Mouse (Mus musculus) ES-E14 (cell line): Measurements from ENCODE around the gene Rabep1. TPM values are rescaled to one million over a fixed set of nuclear protein-coding genes. Genes with fewer than 3 reads are reported as not detected.
A peak's percentile ranks its signal among the peaks of the same experiment; 100 is the strongest.

Experiments
- DNase-seq: peaks from one replicate; pipeline ENCODE4 v3.0.0-alpha.2; 2013; ENCODE audit warnings: low read depth, low spot score
- H3K27ac ChIP-seq: 2 replicates; pipeline ENCODE4 v1.5.1; 2012; ENCODE audit warnings: low read depth, mild to moderate bottlenecking, low read length, moderate library complexity, mixed read lengths; ENCODE audit not compliant: poor library complexity, insufficient read depth, severe bottlenecking
- H3K36me3 ChIP-seq: 2 replicates; pipeline ENCODE4 v1.6.1; 2012; ENCODE audit warnings: mild to moderate bottlenecking, low read length, moderate library complexity, mixed read lengths; ENCODE audit not compliant: control insufficient read depth, poor library complexity, insufficient read depth, severe bottlenecking
- H3K4me1 ChIP-seq, 2 experiments: fragments of 150-350 bp in 1 of 2; sonication (generic) in 1 of 2; 2 replicates each; pipeline ENCODE4 v1.6.1; 2012; ENCODE audit warnings: low read length in 2 of 2, mild to moderate bottlenecking in 1 of 2, mixed read lengths in 1 of 2; ENCODE audit not compliant: control insufficient read depth in 2 of 2, insufficient read depth in 2 of 2, poor library complexity in 1 of 2
- H3K4me3 ChIP-seq, 2 experiments: fragments of 150-350 bp in 1 of 2; sonication (generic) in 1 of 2; 2 replicates each; pipeline ENCODE4 v1.5.1; 2012; ENCODE audit warnings: low read length in 2 of 2, low read depth in 1 of 2, mild to moderate bottlenecking in 1 of 2, mixed read lengths in 1 of 2; ENCODE audit not compliant: insufficient read depth in 1 of 2, poor library complexity in 1 of 2, severe bottlenecking in 1 of 2
- H3K9ac ChIP-seq: 2 replicates; pipeline ENCODE4 v1.6.1; 2012; ENCODE audit warnings: low read depth, mild to moderate bottlenecking, low read length, mixed read lengths; ENCODE audit not compliant: poor library complexity, insufficient read depth, severe bottlenecking
- H3K9me3 ChIP-seq: fragments of 150-350 bp; sonication (generic); 2 replicates; pipeline ENCODE4 v1.6.1; 2012; ENCODE audit warnings: low read depth, mild to moderate bottlenecking, low read length; ENCODE audit not compliant: control insufficient read depth, insufficient read depth
- CHD2 ChIP-seq: IDR thresholded peaks from 2 replicates; pipeline ENCODE4 v1.6.1; 2014; ENCODE audit warnings: mild to moderate bottlenecking, low read depth, low read length, inconsistent platforms
- HCFC1 ChIP-seq: IDR thresholded peaks from 2 replicates; pipeline ENCODE4 v1.6.1; 2012; ENCODE audit warnings: low read length, inconsistent platforms, borderline replicate concordance; ENCODE audit not compliant: insufficient read depth
- MAFK ChIP-seq: IDR thresholded peaks from 2 replicates; pipeline ENCODE4 v1.6.1; 2014; ENCODE audit warnings: mild to moderate bottlenecking, low read depth, low read length, inconsistent platforms; ENCODE audit not compliant: insufficient read depth
- ZC3H11A ChIP-seq: IDR thresholded peaks from 2 replicates; pipeline ENCODE4 v1.6.1; 2012; ENCODE audit warnings: low read depth, mild to moderate bottlenecking, inconsistent platforms, low read length, borderline replicate concordance
- ZNF384 ChIP-seq: IDR thresholded peaks from 2 replicates; pipeline ENCODE4 v1.6.1; 2012; ENCODE audit warnings: low read depth, low read length, inconsistent platforms
- in situ Hi-C, 2 experiments: fragments of 600-800 bp; cut with MboI; formaldehyde crosslinking; loops; one replicate each; pipeline ENCODE4 v1.15.1; 2025; ENCODE audit warnings: low sequenced_read_pairs in 2 of 2, inconsistent platforms in 1 of 2; ENCODE audit not compliant: unreplicated experiment in 2 of 2
- total RNA-seq: library from RNA; depleted of rRNA; stranded (reverse); fragments of 300-350 nt; gene quantifications from 2 replicates; pipeline ENCODE4 v1.2.3, GENCODE M21; 2012

The Rabep1 gene
- total RNA-seq, 1 experiment: 38.8 TPM

DNA sequence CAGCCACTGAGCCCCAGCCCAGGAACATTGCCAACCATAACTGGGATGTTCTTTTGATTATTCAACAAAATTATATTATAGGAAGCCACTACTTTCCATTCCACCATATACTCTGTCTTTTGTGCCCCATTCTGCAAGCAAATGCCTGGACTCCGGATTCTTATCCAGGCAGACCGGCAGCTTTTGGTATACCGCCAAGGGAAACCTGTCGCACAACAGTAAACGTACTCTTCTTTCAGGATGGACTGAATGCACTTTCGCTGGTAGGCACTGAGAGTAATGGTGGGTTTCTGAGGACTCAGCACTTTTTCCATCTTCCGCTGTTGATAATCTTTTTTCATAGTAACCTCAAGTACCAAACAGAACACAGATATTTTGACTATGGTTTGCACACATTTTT is 99.1 kb downstream of the Rabep1 start:
- Histone ChIP-seq H3K4me1 (no peaks in the 10 kb centered on the region), H3K36me3 (peaks cover 40% of the 10 kb centered on the region), H3K4me3 (no peak overlapping the region), H3K9me3 (no peaks in the 10 kb centered on the region), H3K9ac (no peak overlapping the region), H3K27ac (no peak overlapping the region)
- DNase-seq: no peak
- in situ Hi-C loops: no loop called here
- TF ChIP-seq MAFK (no peak), HCFC1 (no peak), CHD2 (no peak), ZC3H11A (no peak)

DNA sequence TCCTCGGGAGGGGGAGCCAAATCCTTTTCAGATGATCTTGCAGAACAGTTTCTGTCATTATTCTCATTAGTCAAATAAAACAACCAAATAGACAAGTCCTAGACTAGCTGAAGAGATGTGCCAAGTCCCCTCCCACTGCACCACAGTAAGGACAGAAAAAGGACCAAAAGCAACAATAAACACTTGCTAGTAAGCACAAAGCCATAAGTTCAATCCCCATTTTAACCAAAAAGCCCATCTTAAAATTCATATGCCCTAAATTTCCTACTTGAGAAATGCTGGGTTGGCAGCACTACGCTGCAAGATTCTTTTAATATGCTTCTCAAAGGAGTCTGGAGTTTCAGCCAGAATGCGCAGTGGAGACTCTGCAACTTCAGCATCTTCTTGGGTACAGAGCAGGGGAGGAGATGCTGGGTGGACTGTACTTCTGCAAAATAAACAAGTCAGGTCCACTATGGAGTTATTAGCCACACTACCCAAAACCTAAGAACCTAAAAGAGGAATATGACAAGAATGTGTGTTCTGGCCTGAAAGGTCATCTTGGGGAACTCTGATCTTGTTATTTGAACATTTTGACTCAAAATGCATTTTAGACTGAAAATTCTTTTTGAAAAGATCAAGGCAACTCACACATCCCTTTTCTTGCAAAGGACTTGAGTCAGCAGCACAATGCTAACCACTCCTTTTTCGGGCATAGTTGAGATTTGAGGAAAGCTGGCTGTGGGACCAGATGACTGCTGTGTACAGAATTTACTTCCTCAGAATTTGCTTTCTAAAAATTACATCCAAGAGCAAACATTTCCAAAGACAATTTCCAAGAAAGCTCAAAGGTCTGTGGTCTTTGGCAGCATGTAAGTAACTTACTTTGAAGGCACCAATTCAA is 100.6 kb downstream of the Rabep1 start:
- no peak overlapping the region for H3K27ac ChIP-seq

DNA sequence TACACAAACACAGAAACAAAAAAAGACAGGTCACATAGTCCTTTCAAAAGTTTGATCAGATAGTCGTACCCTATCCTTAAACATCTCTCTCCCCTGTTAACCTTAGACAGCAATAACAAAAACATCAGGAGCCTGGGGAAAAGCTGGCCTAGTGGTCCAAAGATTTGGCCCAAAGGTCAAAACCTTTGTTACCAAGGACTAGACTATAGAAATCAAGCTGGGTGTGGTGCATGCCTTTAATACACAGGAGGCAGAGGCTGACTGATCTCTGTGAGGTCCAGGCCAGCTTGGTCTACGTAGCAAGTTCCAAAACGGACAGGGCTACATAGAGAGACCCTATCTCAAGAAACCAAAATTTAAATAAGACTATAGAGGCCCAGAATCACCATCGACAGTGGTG is 110.1 kb downstream of the Rabep1 start:
- Histone ChIP-seq H3K4me3 (no peak overlapping the region), H3K27ac (no peak overlapping the region; the same call in 1 of the 2 replicates), H3K4me1 (no peaks in the 10 kb centered on the region), H3K9ac (no peak overlapping the region), H3K9me3 (no peaks in the 10 kb centered on the region), H3K36me3 (peaks cover 49% of the 10 kb centered on the region)
- no peak for DNase-seq
- in situ Hi-C loops: no loop called here
- no peak for TF ChIP-seq MAFK
- no peak for TF ChIP-seq ZNF384
- no peak for TF ChIP-seq CHD2
- TF ChIP-seq HCFC1: no peak
- TF ChIP-seq ZC3H11A: no peak

More for the DNA sequence above, 100.6 kb downstream of the Rabep1 start:
- no peak for TF ChIP-seq ZNF384
- no peak for TF ChIP-seq ZC3H11A
- no peak for TF ChIP-seq CHD2
- TF ChIP-seq MAFK: no peak
- TF ChIP-seq HCFC1: no peak
- no peak for DNase-seq
- no peak overlapping the region for H3K9ac ChIP-seq
- H3K36me3 ChIP-seq: peaks cover 46% of the 10 kb centered on the region
- in situ Hi-C loops: no loop called here
- no peaks in the 10 kb centered on the region for H3K9me3 ChIP-seq
- H3K4me3 ChIP-seq: no peak overlapping the region
- no peaks in the 10 kb centered on the region for H3K4me1 ChIP-seq

DNA sequence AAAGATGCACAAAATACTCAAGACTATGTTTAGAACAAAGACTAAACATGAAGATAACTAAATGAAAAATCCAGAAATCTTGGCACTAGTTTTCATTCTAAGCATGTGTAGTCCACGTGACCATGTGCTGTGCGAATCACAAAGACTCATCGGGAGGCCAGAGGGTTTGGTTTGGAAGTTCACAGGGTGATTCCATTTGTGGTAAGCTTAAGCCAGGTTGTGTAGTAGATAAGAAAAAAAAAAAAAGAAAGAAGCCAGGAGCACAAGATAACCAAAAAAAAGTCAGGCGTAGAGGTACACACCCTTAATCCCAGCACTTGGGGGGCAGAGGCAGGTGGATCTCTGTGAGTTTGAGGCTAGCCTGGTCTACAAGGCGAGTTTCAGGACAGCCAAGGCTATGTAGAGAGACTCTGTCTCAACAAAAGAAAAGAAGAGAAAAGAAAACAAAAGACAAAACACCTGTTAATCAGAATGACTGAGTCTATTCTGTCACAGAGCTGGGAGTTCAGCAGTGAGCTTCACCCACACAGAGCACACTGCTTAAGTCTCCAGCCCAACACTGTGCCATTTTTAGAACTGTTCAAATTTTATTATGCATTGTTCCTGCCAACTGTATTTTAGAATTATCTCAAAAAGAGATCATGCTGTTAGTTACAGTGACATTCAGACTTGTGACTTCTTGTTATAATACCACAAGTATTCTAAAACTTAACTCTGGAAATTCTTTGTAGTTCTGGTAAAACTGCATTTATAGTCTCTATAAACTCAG is 116.4 kb downstream of the Rabep1 start:
- no peaks in the 10 kb centered on the region for H3K9me3 ChIP-seq
- peaks cover 18% of the 10 kb centered on the region for H3K36me3 ChIP-seq
- peaks cover 0 to 6% of the 10 kb centered on the region in 2 experiments; a peak in 1 of 4 replicates for H3K4me1 ChIP-seq
- DNase-seq: no peak
- H3K9ac ChIP-seq: no peak overlapping the region
- in situ Hi-C loops: no loop called here
- H3K4me3 ChIP-seq: no peak overlapping the region
- no peak overlapping the region; the same call in 1 of the 2 replicates for H3K27ac ChIP-seq
- TF ChIP-seq ZNF384 (peak; percentile 74), CHD2 (no peak), ZC3H11A (no peak)
